Mouse (Mus musculus) forebrain, embryonic 12.5 days (tissue): ENCODE data around the gene Ly86. TPM values are rescaled to one million over a fixed set of nuclear protein-coding genes. Genes with fewer than 3 reads are reported as not detected.

ENCODE experiments used
- ATAC-seq: fragments of 200-750 bp; cut with Nextera tagmentation; 2 replicates; pipeline ENCODE4 v1.8.0; 2017; ENCODE audit warnings: moderate TSS enrichment; ENCODE audit not compliant: low FRiP score
- H3K27ac ChIP-seq: fragments of 300-500 bp; sonication (generic); 2 replicates; pipeline ENCODE4 v1.5.1; 2016; ENCODE audit warnings: mild to moderate bottlenecking
- H3K27me3 ChIP-seq: fragments of 300-500 bp; sonication (generic); 2 replicates; pipeline ENCODE4 v1.6.1; 2016; ENCODE audit warnings: mild to moderate bottlenecking
- H3K36me3 ChIP-seq: fragments of 300-500 bp; sonication (generic); replicated peaks from 2 replicates; pipeline ENCODE4 v1.6.1; 2016; ENCODE audit warnings: mild to moderate bottlenecking
- H3K4me1 ChIP-seq: fragments of 300-500 bp; sonication (generic); 2 replicates; pipeline ENCODE4 v1.6.1; 2016
- H3K4me2 ChIP-seq: fragments of 300-500 bp; sonication (generic); 2 replicates; pipeline ENCODE4 v1.6.1; 2016; ENCODE audit warnings: mild to moderate bottlenecking, moderate library complexity
- H3K4me3 ChIP-seq: fragments of 300-500 bp; sonication (generic); replicated peaks from 2 replicates; pipeline ENCODE4 v1.5.1; 2016; ENCODE audit warnings: mild to moderate bottlenecking
- H3K9ac ChIP-seq: fragments of 300-500 bp; sonication (generic); 2 replicates; pipeline ENCODE4 v1.6.1; 2016; ENCODE audit warnings: mild to moderate bottlenecking
- H3K9me3 ChIP-seq: fragments of 300-500 bp; sonication (generic); 2 replicates; pipeline ENCODE4 v1.6.1; 2016
- WGBS: fragments of 180-500 bp; shearing (Covaris S2); methylation state at CpG from one replicate; pipeline ENCODE4 v1.1.7; 2016; 5-methylcytosine and 5-hydroxymethylcytosine counted together
- polyA plus RNA-seq: library from polyadenylated mRNA; unstranded; fragments of >200 nt; fragmentation: Nextera tagmentation; extraction: Ambion mirVana; gene quantifications from 2 replicates; pipeline ENCODE4 v1.2.1, GENCODE M21; 2016

The Ly86 gene
- 4.6 and 5.4 TPM in 2 replicates for polyA plus RNA-seq

- Histone ChIP-seq H3K9me3 (no peaks in the 10 kb centered on the region), H3K27ac (no peak within 1 kb of the TSS), H3K4me3 (no peak within 1 kb of the TSS), H3K4me2 (no peak within 1 kb of the TSS), H3K27me3 (no peaks in the 10 kb centered on the region), H3K9ac (no peak within 1 kb of the TSS), H3K36me3 (no peaks in the 10 kb centered on the region), H3K4me1 (no peaks in the 10 kb centered on the region)
- ATAC-seq: no peak
- WGBS: 92% methylated on average over 28 of the region's 28 CpGs
Observed at GRCm38 (mm10) chr13:37344909-37345772, at the start of gene Ly86. Gene Ly86 (plus strand): TSS chr13:37345208.

- Histone ChIP-seq H3K4me3 (no peak overlapping the region), H3K36me3 (no peaks in the 10 kb centered on the region), H3K4me2 (no peak overlapping the region), H3K4me1 (0 out of 2 replicates have a peak, but pooled peaks cover 3% of the 10 kb centered on the region), H3K9me3 (no peaks in the 10 kb centered on the region), H3K9ac (no peak overlapping the region), H3K27me3 (no peaks in the 10 kb centered on the region), H3K27ac (no peak overlapping the region)
- 80% methylated on average over 5 of the region's 5 CpGs for WGBS
- no peak for ATAC-seq
Observed at GRCm38 (mm10) chr13:37297886-37298285, 47.1 kb upstream of the Ly86 start.

- H3K4me3 ChIP-seq: no peak overlapping the region
- H3K4me2 ChIP-seq: no peak overlapping the region
- H3K9ac ChIP-seq: no peak overlapping the region
- no peaks in the 10 kb centered on the region for H3K27me3 ChIP-seq
- H3K9me3 ChIP-seq: no peaks in the 10 kb centered on the region
- 64% methylated on average over 1 of the region's 1 CpGs for whole genome bisulfite sequencing
- H3K27ac ChIP-seq: no peak overlapping the region
- ATAC-seq: no peak
- 0 out of 2 replicates have a peak, but pooled peaks cover 3% of the 10 kb centered on the region for H3K4me1 ChIP-seq
- no peaks in the 10 kb centered on the region for H3K36me3 ChIP-seq
Observed at GRCm38 (mm10) chr13:37298856-37299255, 46.2 kb upstream of the Ly86 start.

GRCm38 (mm10) chr13:37302877-37303276 lies 42.1 kb upstream of the Ly86 start:
- no peaks in the 10 kb centered on the region for H3K9me3 ChIP-seq
- H3K4me1 ChIP-seq: 0 out of 2 replicates have a peak, but pooled peaks cover 3% of the 10 kb centered on the region
- H3K27me3 ChIP-seq: no peaks in the 10 kb centered on the region
- no peak overlapping the region for H3K9ac ChIP-seq
- no peak overlapping the region for H3K4me3 ChIP-seq
- ATAC-seq: no peak
- no peak overlapping the region for H3K27ac ChIP-seq
- no peaks in the 10 kb centered on the region for H3K36me3 ChIP-seq
- 55% methylated on average over 5 of the region's 5 CpGs for WGBS
- H3K4me2 ChIP-seq: no peak overlapping the region

GRCm38 (mm10) chr13:37308006-37308405 lies 37.0 kb upstream of the Ly86 start:
- Histone ChIP-seq H3K27ac (no peak overlapping the region), H3K4me3 (no peak overlapping the region), H3K9me3 (no peaks in the 10 kb centered on the region), H3K27me3 (0 out of 2 replicates have a peak, but pooled peaks cover 4% of the 10 kb centered on the region), H3K9ac (no peak overlapping the region), H3K4me2 (no peak overlapping the region), H3K4me1 (peaks cover 18% of the 10 kb centered on the region), H3K36me3 (no peaks in the 10 kb centered on the region)
- WGBS: 91% methylated on average over 4 of the region's 4 CpGs
- no peak for ATAC-seq

GRCm38 (mm10) chr13:37309296-37309695 lies 35.7 kb upstream of the Ly86 start:
- H3K36me3 ChIP-seq: no peaks in the 10 kb centered on the region
- WGBS: 75% methylated on average over 5 of the region's 5 CpGs

GRCm38 (mm10) chr13:37310331-37310730 lies 34.7 kb upstream of the Ly86 start:
- Histone ChIP-seq H3K4me3 (no peak overlapping the region), H3K9ac (no peak overlapping the region), H3K9me3 (no peaks in the 10 kb centered on the region), H3K27me3 (peaks cover 10% of the 10 kb centered on the region; the same call in 1 of the 2 replicates), H3K36me3 (no peaks in the 10 kb centered on the region), H3K27ac (no peak overlapping the region), H3K4me2 (no peak overlapping the region), H3K4me1 (peaks cover 18% of the 10 kb centered on the region)
- no peak for ATAC-seq
- 76% methylated on average over 5 of the region's 8 CpGs for WGBS

More at GRCm38 (mm10) chr13:37309296-37309695, 35.7 kb upstream of the Ly86 start:
- Histone ChIP-seq H3K4me2 (no peak overlapping the region), H3K4me1 (peaks cover 18% of the 10 kb centered on the region), H3K27me3 (peaks cover 10% of the 10 kb centered on the region; the same call in 1 of the 2 replicates), H3K9me3 (no peaks in the 10 kb centered on the region), H3K27ac (no peak overlapping the region), H3K9ac (no peak overlapping the region), H3K4me3 (no peak overlapping the region)
- ATAC-seq: no peak

- ATAC-seq: peak; percentile 82
- no peaks in the 10 kb centered on the region for H3K36me3 ChIP-seq
- peak overlapping the region; percentile 36; the same call in 1 of the 2 replicates for H3K9ac ChIP-seq
- H3K4me2 ChIP-seq: peak overlapping the region; percentile 62
- peak overlapping the region; percentile 37 for H3K4me3 ChIP-seq
- H3K9me3 ChIP-seq: no peaks in the 10 kb centered on the region
- peak overlapping the region; percentile 89 for H3K27ac ChIP-seq
- H3K4me1 ChIP-seq: peaks cover 18% of the 10 kb centered on the region
- peaks cover 10% of the 10 kb centered on the region; the same call in 1 of the 2 replicates for H3K27me3 ChIP-seq
- 17% methylated on average over 27 of the region's 27 CpGs for whole genome bisulfite sequencing
Observed at GRCm38 (mm10) chr13:37311555-37312221, 33.3 kb upstream of the Ly86 start.

GRCm38 (mm10) chr13:37312222-37312928 lies 32.6 kb upstream of the Ly86 start:
- peak overlapping the region; percentile 37 for H3K4me3 ChIP-seq
- H3K9me3 ChIP-seq: no peaks in the 10 kb centered on the region
- peaks cover 18% of the 10 kb centered on the region for H3K4me1 ChIP-seq
- ATAC-seq: peak; percentile 96
- peak overlapping the region; percentile 89 for H3K27ac ChIP-seq
- 2% methylated on average over 25 of the region's 25 CpGs for WGBS
- H3K9ac ChIP-seq: peak overlapping the region; percentile 36
- H3K4me2 ChIP-seq: peak overlapping the region; percentile 62
- H3K36me3 ChIP-seq: no peaks in the 10 kb centered on the region
- H3K27me3 ChIP-seq: peaks cover 10% of the 10 kb centered on the region; the same call in 1 of the 2 replicates

- no peak overlapping the region for H3K27ac ChIP-seq
- peaks cover 10% of the 10 kb centered on the region; the same call in 1 of the 2 replicates for H3K27me3 ChIP-seq
- H3K4me3 ChIP-seq: peak overlapping the region; percentile 37; the same call in 1 of the 2 replicates
- peak overlapping the region; percentile 25 for H3K4me2 ChIP-seq
- no peaks in the 10 kb centered on the region for H3K9me3 ChIP-seq
- WGBS: 14% methylated on average over 4 of the region's 4 CpGs
- H3K36me3 ChIP-seq: no peaks in the 10 kb centered on the region
- no peak for ATAC-seq
- peaks cover 18% of the 10 kb centered on the region for H3K4me1 ChIP-seq
- no peak overlapping the region for H3K9ac ChIP-seq
Observed at GRCm38 (mm10) chr13:37312951-37313350, 32.1 kb upstream of the Ly86 start.

GRCm38 (mm10) chr13:37325504-37325903 lies 19.5 kb upstream of the Ly86 start:
- Histone ChIP-seq H3K4me2 (no peak overlapping the region), H3K36me3 (no peaks in the 10 kb centered on the region), H3K4me1 (no peaks in the 10 kb centered on the region), H3K27ac (no peak overlapping the region), H3K4me3 (no peak overlapping the region), H3K27me3 (no peaks in the 10 kb centered on the region), H3K9ac (no peak overlapping the region), H3K9me3 (no peaks in the 10 kb centered on the region)
- no peak for ATAC-seq
- WGBS: 92% methylated on average over 3 of the region's 3 CpGs

- Histone ChIP-seq H3K9ac (no peak overlapping the region), H3K27ac (no peak overlapping the region), H3K4me2 (no peak overlapping the region), H3K4me1 (no peaks in the 10 kb centered on the region), H3K27me3 (no peaks in the 10 kb centered on the region), H3K36me3 (no peaks in the 10 kb centered on the region), H3K9me3 (no peaks in the 10 kb centered on the region), H3K4me3 (no peak overlapping the region)
- ATAC-seq: no peak
- WGBS: 79% methylated on average over 8 of the region's 8 CpGs
Observed at GRCm38 (mm10) chr13:37329747-37330146, 15.3 kb upstream of the Ly86 start.
